Mouse (Mus musculus) heart, embryonic 13.5 days (tissue): Measurements from ENCODE around the gene Ntf5. TPM values are rescaled to one million over a fixed set of nuclear protein-coding genes. Genes with fewer than 3 reads are reported as not detected.
A peak's percentile ranks its signal among the peaks of the same experiment; 100 is the strongest.
"Not testable (repeated sequence)": the region's sequence is repeated elsewhere in the genome, so short reads cannot be mapped to it uniquely, and the experiment has no call there.

Experiments
- ATAC-seq: fragments of 200-750 bp; cut with Nextera tagmentation; 2 replicates; pipeline ENCODE4 v1.8.0; 2017; ENCODE audit warnings: moderate TSS enrichment; ENCODE audit not compliant: insufficient number of reproducible peaks, low FRiP score, low TSS enrichment; ENCODE audit errors: extremely low read depth
- H3K27ac ChIP-seq: fragments of 300-500 bp; sonication (generic); replicated peaks from 2 replicates; pipeline ENCODE4 v1.5.1; 2015; ENCODE audit warnings: moderate library complexity, mild to moderate bottlenecking, inconsistent platforms
- H3K27me3 ChIP-seq: fragments of 300-500 bp; sonication (generic); replicated peaks from 2 replicates; pipeline ENCODE4 v1.6.1; 2015; ENCODE audit warnings: mild to moderate bottlenecking, inconsistent platforms
- H3K36me3 ChIP-seq: fragments of 300-500 bp; sonication (generic); 2 replicates; pipeline ENCODE4 v1.6.1; 2015; ENCODE audit warnings: mild to moderate bottlenecking, inconsistent platforms
- H3K4me1 ChIP-seq: fragments of 300-500 bp; sonication (generic); 2 replicates; pipeline ENCODE4 v1.6.1; 2015; ENCODE audit warnings: inconsistent platforms
- H3K4me2 ChIP-seq: fragments of 300-500 bp; sonication (generic); 2 replicates; pipeline ENCODE4 v1.6.1; 2015; ENCODE audit warnings: inconsistent platforms, mild to moderate bottlenecking, moderate library complexity
- H3K4me3 ChIP-seq: fragments of 300-500 bp; sonication (generic); 2 replicates; pipeline ENCODE4 v1.5.1; 2015; ENCODE audit warnings: moderate library complexity, mild to moderate bottlenecking, inconsistent platforms
- H3K9ac ChIP-seq: fragments of 300-500 bp; sonication (generic); 2 replicates; pipeline ENCODE4 v1.6.1; 2015; ENCODE audit warnings: inconsistent platforms, mild to moderate bottlenecking, moderate library complexity
- H3K9me3 ChIP-seq: fragments of 300-500 bp; sonication (generic); 2 replicates; pipeline ENCODE4 v1.6.1; 2016; ENCODE audit warnings: inconsistent platforms
- WGBS: fragments of 180-500 bp; shearing (Covaris S2); methylation state at CpG from one replicate; pipeline ENCODE4 v1.1.7; 2015; ENCODE audit warnings: mixed read lengths; 5-methylcytosine and 5-hydroxymethylcytosine counted together
- polyA plus RNA-seq: library from polyadenylated mRNA; unstranded; fragments of >200 nt; fragmentation: Nextera tagmentation; extraction: Ambion mirVana; gene quantifications from 2 replicates; pipeline ENCODE4 v1.2.1, GENCODE M21; 2015

The Ntf5 gene
- polyA plus RNA-seq, 1 experiment from 2014 or later, result 1.8 TPM

DNA sequence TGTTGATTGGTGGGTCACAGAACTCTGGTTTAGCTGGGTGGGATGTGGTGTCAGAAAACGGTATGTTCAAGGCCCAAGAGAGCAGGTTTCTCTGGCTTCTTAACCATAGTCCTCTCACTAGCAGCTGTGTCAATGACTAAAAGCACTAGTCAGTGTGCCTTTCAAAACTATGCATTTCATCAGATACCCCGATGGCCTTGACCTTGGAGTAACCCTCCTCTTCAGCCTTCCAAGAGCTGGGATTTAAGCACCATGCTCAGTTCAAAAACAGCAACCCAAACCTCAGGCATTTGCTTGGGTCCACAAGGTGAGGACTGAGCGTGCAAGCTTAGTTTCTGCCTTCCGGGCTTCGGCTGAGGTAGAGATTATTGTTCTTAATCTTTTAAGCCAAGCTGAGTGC is 41.1 kb upstream of the Ntf5 start:
- Histone ChIP-seq H3K4me2 (no peak overlapping the region), H3K36me3 (peaks cover 53% of the 10 kb centered on the region), H3K27me3 (peaks cover 22% of the 10 kb centered on the region), H3K9ac (no peak overlapping the region), H3K27ac (no peak overlapping the region), H3K4me3 (no peak overlapping the region), H3K9me3 (no peaks in the 10 kb centered on the region), H3K4me1 (peaks cover 32% of the 10 kb centered on the region)
- ATAC-seq, result no peak
- 73% methylated on average over 5 of the region's 5 CpGs for WGBS

- WGBS, result 89% methylated on average over 8 of the region's 8 CpGs
These were observed 38.9 kb upstream of the Ntf5 start for GRCm38 (mm10) chr7:45374620-45375019.

GRCm38 (mm10) chr7:45376057-45376456 is 37.4 kb upstream of the Ntf5 start:
- Histone ChIP-seq H3K27ac (no peak overlapping the region), H3K4me3 (no peak overlapping the region), H3K4me1 (peaks cover 5% of the 10 kb centered on the region; the same call in 1 of the 2 replicates), H3K4me2 (no peak overlapping the region), H3K9me3 (no peaks in the 10 kb centered on the region), H3K27me3 (no peaks in the 10 kb centered on the region), H3K36me3 (peaks cover 90% of the 10 kb centered on the region), H3K9ac (no peak overlapping the region)
- no peak for ATAC-seq
- 86% methylated on average over 1 of the region's 1 CpGs for WGBS

More at GRCm38 (mm10) chr7:45374620-45375019, 38.9 kb upstream of the Ntf5 start:
- Histone ChIP-seq H3K36me3 (peaks cover 76% of the 10 kb centered on the region), H3K9ac (no peak overlapping the region), H3K27me3 (peaks cover 4% of the 10 kb centered on the region), H3K4me1 (peaks cover 18% of the 10 kb centered on the region), H3K4me2 (no peak overlapping the region), H3K4me3 (no peak overlapping the region), H3K9me3 (no peaks in the 10 kb centered on the region), H3K27ac (no peak overlapping the region)
- ATAC-seq, result no peak

- Histone ChIP-seq H3K4me3 (no peak overlapping the region), H3K4me1 (peaks cover 19% of the 10 kb centered on the region), H3K27me3 (no peaks in the 10 kb centered on the region), H3K36me3 (peaks cover 100% of the 10 kb centered on the region), H3K9me3 (no peaks in the 10 kb centered on the region), H3K4me2 (no peak overlapping the region), H3K9ac (no peak overlapping the region), H3K27ac (no peak overlapping the region)
- WGBS, result 93% methylated on average over 3 of the region's 3 CpGs
- no peak for ATAC-seq
These were observed 27.4 kb upstream of the Ntf5 start for GRCm38 (mm10) chr7:45386077-45386476.

DNA sequence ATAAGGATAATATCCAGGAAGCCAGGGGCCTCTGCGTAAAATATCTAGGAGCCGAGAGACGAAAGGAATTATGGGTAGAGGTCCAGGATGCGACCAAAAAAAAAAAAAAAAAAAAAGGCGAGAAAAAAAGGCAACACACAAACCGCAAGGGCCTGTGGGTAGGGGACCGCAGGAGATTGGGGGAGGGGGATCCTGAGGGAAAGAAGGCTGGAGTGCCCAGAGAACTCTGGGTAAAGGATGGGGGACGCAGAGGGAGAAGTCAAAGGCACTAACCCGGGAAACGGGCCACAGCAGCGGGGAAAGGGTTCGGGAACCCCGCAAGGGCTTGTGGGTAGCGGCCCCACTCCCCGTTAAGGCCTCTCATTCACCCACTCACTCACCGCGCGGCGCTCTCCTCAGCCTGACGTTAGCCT is 18.4 kb upstream of the Ntf5 start:
- Histone ChIP-seq H3K27ac (peak overlapping the region; percentile 98), H3K9me3 (no peaks in the 10 kb centered on the region), H3K4me1 (peaks cover 24% of the 10 kb centered on the region), H3K4me2 (peak overlapping the region; percentile 100), H3K9ac (peak overlapping the region; percentile 99), H3K27me3 (no peaks in the 10 kb centered on the region), H3K4me3 (peak overlapping the region; percentile 86), H3K36me3 (peaks cover 39% of the 10 kb centered on the region)
- WGBS, result 0% methylated on average over 20 of the region's 20 CpGs
- peak; percentile 61 for ATAC-seq

- no peaks in the 10 kb centered on the region for H3K9me3 ChIP-seq
- H3K4me1 ChIP-seq, result peaks cover 23% of the 10 kb centered on the region
- H3K27me3 ChIP-seq, result no peaks in the 10 kb centered on the region
- ATAC-seq, result peak; percentile 92
- H3K36me3 ChIP-seq, result peaks cover 33% of the 10 kb centered on the region
- H3K27ac ChIP-seq, result peak within 1 kb of the TSS; percentile 98
- peak within 1 kb of the TSS; percentile 100 for H3K4me2 ChIP-seq
- peak within 1 kb of the TSS; percentile 86 for H3K4me3 ChIP-seq
- WGBS, result under 1% methylated on average over 60 of the region's 60 CpGs
- peak within 1 kb of the TSS; percentile 99 for H3K9ac ChIP-seq
These were observed 17.7 kb upstream of the Ntf5 start, which contains the start of gene Snrnp70 for GRCm38 (mm10) chr7:45395578-45396336. Gene Snrnp70 (minus strand): TSS chr7:45395742.

DNA sequence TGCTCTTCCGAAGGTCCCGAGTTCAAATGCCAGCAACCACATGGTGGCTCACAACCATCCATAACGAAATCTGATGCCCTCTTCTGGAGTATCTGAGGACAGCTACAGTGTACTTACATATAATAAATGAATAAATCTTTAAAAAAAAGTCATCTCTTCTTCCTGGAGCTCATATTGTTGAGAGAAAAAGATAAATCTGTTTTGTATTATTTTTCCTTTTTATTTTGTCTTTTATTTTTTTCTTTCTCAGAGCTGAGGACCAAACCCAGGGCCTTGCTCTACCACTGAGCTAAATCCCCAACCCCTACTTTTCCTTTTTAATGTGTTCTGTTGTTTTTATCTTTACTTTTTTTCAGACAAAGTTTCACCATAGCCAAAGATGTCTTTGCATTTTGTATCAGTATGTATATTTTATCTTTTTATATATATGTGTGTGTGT is 17.1 kb upstream of the Ntf5 start:
- Histone ChIP-seq H3K4me2 (peak overlapping the region; percentile 73), H3K36me3 (peaks cover 28% of the 10 kb centered on the region), H3K4me3 (peak overlapping the region; percentile 86), H3K4me1 (peaks cover 23% of the 10 kb centered on the region), H3K27ac (peak overlapping the region; percentile 88), H3K9ac (peak overlapping the region; percentile 78)
- WGBS, result 4% methylated on average over 3 of the region's 3 CpGs
- not testable (repeated sequence) for H3K9me3 ChIP-seq, ATAC-seq, H3K27me3 ChIP-seq

- H3K27ac ChIP-seq, result no peak overlapping the region
- no peak overlapping the region for H3K4me2 ChIP-seq
- H3K4me1 ChIP-seq, result peaks cover 23% of the 10 kb centered on the region
- no peak for ATAC-seq
- no peak overlapping the region for H3K9ac ChIP-seq
- peaks cover 23% of the 10 kb centered on the region for H3K36me3 ChIP-seq
- 73% methylated on average over 2 of the region's 2 CpGs for WGBS
- H3K9me3 ChIP-seq, result no peaks in the 10 kb centered on the region
- no peak overlapping the region for H3K4me3 ChIP-seq
- no peaks in the 10 kb centered on the region for H3K27me3 ChIP-seq
These were observed 16.7 kb upstream of the Ntf5 start for GRCm38 (mm10) chr7:45396787-45397186.

DNA sequence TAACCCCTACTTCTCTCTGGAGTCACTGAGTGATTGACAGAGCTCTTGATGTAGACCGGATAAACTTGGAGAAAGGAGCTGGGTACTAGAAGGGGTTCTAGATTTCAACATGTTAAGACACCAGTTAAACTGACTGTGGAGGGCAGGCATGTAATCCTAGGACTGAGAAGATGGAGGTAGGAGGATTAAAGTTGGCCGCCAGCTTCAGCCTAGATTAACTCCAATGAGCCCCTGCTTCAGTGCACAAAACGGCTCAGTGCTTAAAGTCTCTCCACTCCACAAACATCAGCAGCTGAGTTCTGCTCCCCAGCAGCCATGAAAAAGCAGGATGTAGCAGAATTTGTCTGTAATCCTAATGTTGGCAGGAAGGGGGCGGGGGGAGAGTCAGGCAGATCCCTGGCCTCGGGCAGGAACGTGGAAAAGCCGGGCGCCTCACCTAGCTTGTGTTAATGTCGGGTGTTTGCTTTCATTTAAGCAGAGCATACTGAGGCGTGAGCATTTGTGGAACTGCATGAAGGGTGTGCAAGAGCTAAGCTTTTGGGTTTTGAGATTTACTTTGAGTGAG is 11.9 kb upstream of the Ntf5 start:
- H3K4me2 ChIP-seq, result no peak overlapping the region
- H3K4me3 ChIP-seq, result no peak overlapping the region
- no peaks in the 10 kb centered on the region for H3K36me3 ChIP-seq
- peaks cover 15% of the 10 kb centered on the region for H3K4me1 ChIP-seq
- WGBS, result 72% methylated on average over 10 of the region's 10 CpGs
- no peaks in the 10 kb centered on the region for H3K9me3 ChIP-seq
- no peak overlapping the region for H3K9ac ChIP-seq
- ATAC-seq, result no peak
- H3K27me3 ChIP-seq, result peaks cover 15% of the 10 kb centered on the region
- H3K27ac ChIP-seq, result no peak overlapping the region

DNA sequence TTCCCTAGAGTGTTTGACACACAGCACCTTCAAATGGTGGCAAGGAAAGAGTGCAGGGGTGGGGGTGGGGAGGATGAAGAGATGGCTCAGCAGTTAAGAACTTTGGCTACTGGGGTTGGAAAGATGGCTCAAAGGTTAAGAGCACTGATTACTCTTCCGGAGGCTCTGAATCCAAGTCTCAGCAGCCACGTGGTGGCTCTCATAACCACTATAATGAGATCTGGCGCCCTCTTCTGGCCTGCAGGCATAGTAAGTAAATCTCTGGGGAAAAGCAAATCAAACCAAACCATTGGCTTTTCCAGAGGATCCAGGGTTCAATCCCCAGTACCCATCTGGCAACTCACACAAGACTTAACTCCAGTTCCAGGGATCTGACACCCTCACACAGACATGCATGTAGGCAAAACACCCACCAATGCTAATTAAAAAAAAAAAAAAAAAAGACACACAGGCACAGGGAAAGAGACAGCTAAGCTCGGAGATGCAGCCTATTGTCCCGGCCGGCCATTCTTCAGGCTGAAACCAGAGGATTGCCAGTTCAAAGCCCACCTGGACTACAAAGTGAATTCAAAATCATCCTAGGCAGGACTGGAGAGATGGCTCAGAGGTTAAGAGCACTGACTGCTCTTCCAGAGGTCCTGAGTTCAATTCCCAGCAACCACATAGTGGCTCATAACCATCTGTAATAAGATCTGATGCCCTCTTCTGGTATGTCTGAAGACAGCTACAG is 9.8 kb upstream of the Ntf5 start:
- H3K4me1 ChIP-seq, result peaks cover 17% of the 10 kb centered on the region
- no peak for ATAC-seq
- no peaks in the 10 kb centered on the region for H3K36me3 ChIP-seq

More for the DNA sequence above, 9.8 kb upstream of the Ntf5 start:
- no peak overlapping the region for H3K9ac ChIP-seq
- no peaks in the 10 kb centered on the region for H3K9me3 ChIP-seq
- no peak overlapping the region for H3K4me2 ChIP-seq
- H3K27ac ChIP-seq, result no peak overlapping the region
- H3K27me3 ChIP-seq, result peaks cover 36% of the 10 kb centered on the region
- no peak overlapping the region for H3K4me3 ChIP-seq
- WGBS, result 48% methylated on average over 6 of the region's 6 CpGs
